Mouse (Mus musculus): ENCODE data around the gene Cdh4. TPM values are rescaled to one million over a fixed set of nuclear protein-coding genes. Genes with fewer than 3 reads are reported as not detected.
A peak's percentile ranks its signal among the peaks of the same experiment; 100 is the strongest.

Gene Cdh4
- polyA plus RNA-seq, 1 experiment from 2014 or later = 39.6 TPM

- no peak for ATAC-seq (ENCODE audit: low FRiP score)
- no peak overlapping the region for H3K4me2 ChIP-seq
- no peak overlapping the region for H3K4me3 ChIP-seq (replicated peaks)
- H3K9me3 ChIP-seq (replicated peaks) = no peaks in the 10 kb centered on the region
- H3K4me1 ChIP-seq = peaks cover 6% of the 10 kb centered on the region; the same call in 1 of the 2 replicates
- no peaks in the 10 kb centered on the region for H3K27me3 ChIP-seq (replicated peaks)
- H3K36me3 ChIP-seq = no peaks in the 10 kb centered on the region
- WGBS = 79% methylated on average over 7 of the region's 7 CpGs
- no peak overlapping the region for H3K9ac ChIP-seq (replicated peaks)
- no peak overlapping the region for H3K27ac ChIP-seq (replicated peaks)
Measured at GRCm38 (mm10) chr2:179746491-179746890, 304.3 kb downstream of the Cdh4 start.

GRCm38 (mm10) chr2:179749399-179749798 is 307.2 kb downstream of the Cdh4 start:
- no peak for ATAC-seq (ENCODE audit: low FRiP score)
- no peak overlapping the region for H3K27ac ChIP-seq (replicated peaks)
- WGBS = 74% methylated on average over 3 of the region's 3 CpGs
- no peaks in the 10 kb centered on the region for H3K36me3 ChIP-seq
- no peaks in the 10 kb centered on the region for H3K9me3 ChIP-seq (replicated peaks)
- no peak overlapping the region for H3K4me3 ChIP-seq (replicated peaks)
- H3K4me1 ChIP-seq = no peaks in the 10 kb centered on the region; the same call in 1 of the 2 replicates
- no peak overlapping the region for H3K4me2 ChIP-seq
- no peak overlapping the region for H3K9ac ChIP-seq (replicated peaks)
- H3K27me3 ChIP-seq (replicated peaks) = no peaks in the 10 kb centered on the region

GRCm38 (mm10) chr2:179753811-179754210 is 311.6 kb downstream of the Cdh4 start:
- Histone ChIP-seq H3K9ac (replicated peaks) (no peak overlapping the region), H3K9me3 (replicated peaks) (no peaks in the 10 kb centered on the region), H3K27ac (replicated peaks) (no peak overlapping the region), H3K27me3 (replicated peaks) (no peaks in the 10 kb centered on the region), H3K36me3 (no peaks in the 10 kb centered on the region), H3K4me3 (replicated peaks) (no peak overlapping the region), H3K4me1 (peaks cover 10% of the 10 kb centered on the region; the same call in 1 of the 2 replicates), H3K4me2 (no peak overlapping the region)
- ATAC-seq (ENCODE audit: low FRiP score) = no peak
- WGBS = 57% methylated on average over 9 of the region's 9 CpGs

- H3K9ac ChIP-seq (replicated peaks) = no peak overlapping the region
- no peaks in the 10 kb centered on the region for H3K36me3 ChIP-seq
- H3K4me2 ChIP-seq = no peak overlapping the region
- ATAC-seq (ENCODE audit: low FRiP score) = no peak
- 68% methylated on average over 11 of the region's 11 CpGs for WGBS
- peaks cover 11% of the 10 kb centered on the region; the same call in 1 of the 2 replicates for H3K4me1 ChIP-seq
- no peak overlapping the region for H3K27ac ChIP-seq (replicated peaks)
- H3K9me3 ChIP-seq (replicated peaks) = no peaks in the 10 kb centered on the region
- no peaks in the 10 kb centered on the region for H3K27me3 ChIP-seq (replicated peaks)
- no peak overlapping the region for H3K4me3 ChIP-seq (replicated peaks)
Measured at GRCm38 (mm10) chr2:179754776-179755175, 312.5 kb downstream of the Cdh4 start.

GRCm38 (mm10) chr2:179761718-179762441 is 319.6 kb downstream of the Cdh4 start:
- Histone ChIP-seq H3K36me3 (no peaks in the 10 kb centered on the region), H3K4me3 (replicated peaks) (no peak overlapping the region), H3K27ac (replicated peaks) (peak overlapping the region; percentile 8; the same call in 1 of the 2 replicates), H3K9ac (replicated peaks) (no peak overlapping the region), H3K9me3 (replicated peaks) (no peaks in the 10 kb centered on the region), H3K27me3 (replicated peaks) (0 out of 2 replicates have a peak, but pooled peaks cover 3% of the 10 kb centered on the region), H3K4me1 (peaks cover 37% of the 10 kb centered on the region), H3K4me2 (no peak overlapping the region)
- WGBS = 56% methylated on average over 9 of the region's 9 CpGs
- ATAC-seq (ENCODE audit: low FRiP score) = no peak

- Histone ChIP-seq H3K4me1 (peaks cover 46% of the 10 kb centered on the region), H3K27ac (replicated peaks) (peak overlapping the region; percentile 8; the same call in 1 of the 2 replicates)
- peak; percentile 32; the same call in 1 of the 2 replicates for ATAC-seq (ENCODE audit: low FRiP score)
Measured at GRCm38 (mm10) chr2:179762521-179763305, 320.5 kb downstream of the Cdh4 start.

GRCm38 (mm10) chr2:179764460-179764859 is 322.2 kb downstream of the Cdh4 start:
- 90% methylated on average over 2 of the region's 2 CpGs for WGBS
- Histone ChIP-seq H3K36me3 (no peaks in the 10 kb centered on the region), H3K4me3 (replicated peaks) (no peak overlapping the region), H3K27me3 (replicated peaks) (0 out of 2 replicates have a peak, but pooled peaks cover 3% of the 10 kb centered on the region), H3K9ac (replicated peaks) (no peak overlapping the region), H3K4me1 (peaks cover 55% of the 10 kb centered on the region), H3K27ac (replicated peaks) (no peak overlapping the region), H3K4me2 (no peak overlapping the region), H3K9me3 (replicated peaks) (no peaks in the 10 kb centered on the region)
- ATAC-seq (ENCODE audit: low FRiP score) = no peak

More at GRCm38 (mm10) chr2:179762521-179763305, 320.5 kb downstream of the Cdh4 start:
- H3K4me2 ChIP-seq = no peak overlapping the region
- no peak overlapping the region for H3K4me3 ChIP-seq (replicated peaks)
- whole genome bisulfite sequencing = 57% methylated on average over 13 of the region's 13 CpGs
- 0 out of 2 replicates have a peak, but pooled peaks cover 3% of the 10 kb centered on the region for H3K27me3 ChIP-seq (replicated peaks)
- no peak overlapping the region for H3K9ac ChIP-seq (replicated peaks)
- H3K36me3 ChIP-seq = no peaks in the 10 kb centered on the region
- H3K9me3 ChIP-seq (replicated peaks) = no peaks in the 10 kb centered on the region

GRCm38 (mm10) chr2:179766664-179767526 is 324.7 kb downstream of the Cdh4 start:
- peak; percentile 23; the same call in 1 of the 2 replicates for ATAC-seq (ENCODE audit: low FRiP score)
- H3K4me3 ChIP-seq (replicated peaks) = no peak overlapping the region
- 0 out of 2 replicates have a peak, but pooled peaks cover 3% of the 10 kb centered on the region for H3K27me3 ChIP-seq (replicated peaks)
- no peaks in the 10 kb centered on the region for H3K36me3 ChIP-seq
- no peak overlapping the region for H3K27ac ChIP-seq (replicated peaks)
- no peak overlapping the region for H3K9ac ChIP-seq (replicated peaks)
- H3K9me3 ChIP-seq (replicated peaks) = no peaks in the 10 kb centered on the region
- peaks cover 50% of the 10 kb centered on the region for H3K4me1 ChIP-seq
- peak overlapping the region; percentile 32 for H3K4me2 ChIP-seq
- 25% methylated on average over 16 of the region's 16 CpGs for WGBS

GRCm38 (mm10) chr2:179767527-179767849 is 325.3 kb downstream of the Cdh4 start:
- Histone ChIP-seq H3K27me3 (replicated peaks) (0 out of 2 replicates have a peak, but pooled peaks cover 3% of the 10 kb centered on the region), H3K4me2 (peak overlapping the region; percentile 32), H3K36me3 (no peaks in the 10 kb centered on the region), H3K4me3 (replicated peaks) (no peak overlapping the region), H3K9me3 (replicated peaks) (no peaks in the 10 kb centered on the region), H3K9ac (replicated peaks) (no peak overlapping the region), H3K4me1 (peaks cover 44% of the 10 kb centered on the region), H3K27ac (replicated peaks) (peak overlapping the region; percentile 39; the same call in 1 of the 2 replicates)
- no peak for ATAC-seq (ENCODE audit: low FRiP score)
- WGBS = 8% methylated on average over 9 of the region's 9 CpGs

GRCm38 (mm10) chr2:179769137-179769536 is 326.9 kb downstream of the Cdh4 start:
- ATAC-seq (ENCODE audit: low FRiP score) = no peak
- no peak overlapping the region for H3K4me2 ChIP-seq
- 0 out of 2 replicates have a peak, but pooled peaks cover 3% of the 10 kb centered on the region for H3K27me3 ChIP-seq (replicated peaks)
- 55% methylated on average over 5 of the region's 5 CpGs for WGBS
- H3K4me1 ChIP-seq = peaks cover 38% of the 10 kb centered on the region
- H3K36me3 ChIP-seq = no peaks in the 10 kb centered on the region
- no peaks in the 10 kb centered on the region for H3K9me3 ChIP-seq (replicated peaks)
- H3K27ac ChIP-seq (replicated peaks) = 0 out of 2 replicates have a peak overlapping the region, but pooled peaks have one; percentile 41
- no peak overlapping the region for H3K9ac ChIP-seq (replicated peaks)
- no peak overlapping the region for H3K4me3 ChIP-seq (replicated peaks)

- Histone ChIP-seq H3K36me3 (no peaks in the 10 kb centered on the region), H3K9me3 (replicated peaks) (no peaks in the 10 kb centered on the region), H3K27ac (replicated peaks) (no peak overlapping the region), H3K9ac (replicated peaks) (no peak overlapping the region), H3K4me2 (no peak overlapping the region), H3K4me1 (peaks cover 47% of the 10 kb centered on the region), H3K27me3 (replicated peaks) (no peaks in the 10 kb centered on the region), H3K4me3 (replicated peaks) (no peak overlapping the region)
- ATAC-seq (ENCODE audit: low FRiP score) = no peak
- 81% methylated on average over 8 of the region's 8 CpGs for WGBS
Measured at GRCm38 (mm10) chr2:179769943-179770342, 327.7 kb downstream of the Cdh4 start.

All from neural tube, embryonic 15.5 days (tissue).